Mouse (Mus musculus) heart, embryonic 14.5 days (tissue): ENCODE measurements around the gene Defb9. TPM values are rescaled to one million over a fixed set of nuclear protein-coding genes. Genes with fewer than 3 reads are reported as not detected.
"Not testable (repeated sequence)": the region's sequence is repeated elsewhere in the genome, so short reads cannot be mapped to it uniquely, and the experiment has no call there.

Experiments used
- ATAC-seq: fragments of 200-750 bp; cut with Nextera tagmentation; 2 replicates; pipeline ENCODE4 v1.8.0; 2017; ENCODE audit warnings: low read depth, moderate TSS enrichment; ENCODE audit not compliant: insufficient number of reproducible peaks, insufficient read depth, low FRiP score
- H3K27ac ChIP-seq, 2 experiments: fragments of 200-500 bp in 1 of 2; fragments of 300-500 bp in 1 of 2; sonication (generic) in 1 of 2; replicated peaks in 1 of 2; 2 replicates each; pipeline ENCODE4 v1.5.1; 2012 to 2014; ENCODE audit warnings: low read depth in 2 of 2, low read length in 2 of 2, control low read depth in 1 of 2, mild to moderate bottlenecking in 1 of 2, mixed read lengths in 1 of 2; ENCODE audit not compliant: control insufficient read depth in 1 of 2, insufficient read depth in 1 of 2
- H3K27me3 ChIP-seq: fragments of 300-500 bp; sonication (generic); 2 replicates; pipeline ENCODE4 v1.6.1; 2014; ENCODE audit warnings: mild to moderate bottlenecking, low read length, control low read depth; ENCODE audit not compliant: control insufficient read depth, insufficient read depth
- H3K36me3 ChIP-seq: fragments of 300-500 bp; sonication (generic); 2 replicates; pipeline ENCODE4 v1.6.1; 2014; ENCODE audit warnings: mild to moderate bottlenecking, control low read depth, low read length, mixed read lengths; ENCODE audit not compliant: control insufficient read depth, insufficient read depth
- H3K4me1 ChIP-seq, 2 experiments: fragments of 200-500 bp in 1 of 2; fragments of 300-500 bp in 1 of 2; sonication (generic) in 1 of 2; 2 replicates each; pipeline ENCODE4 v1.6.1; 2012 to 2014; ENCODE audit warnings: low read length in 2 of 2, control low read depth in 1 of 2, mixed read lengths in 1 of 2; ENCODE audit not compliant: control insufficient read depth in 2 of 2, insufficient read depth in 2 of 2
- H3K4me2 ChIP-seq: fragments of 300-500 bp; sonication (generic); 2 replicates; pipeline ENCODE4 v1.6.1; 2014; ENCODE audit warnings: mild to moderate bottlenecking, low read length
- H3K4me3 ChIP-seq, 2 experiments: fragments of 200-500 bp in 1 of 2; fragments of 300-500 bp in 1 of 2; sonication (generic) in 1 of 2; 2 replicates each; pipeline ENCODE4 v1.5.1; 2012 to 2014; ENCODE audit warnings: low read length in 2 of 2, mild to moderate bottlenecking in 2 of 2, control low read depth in 1 of 2, low read depth in 1 of 2, moderate library complexity in 1 of 2; ENCODE audit not compliant: control insufficient read depth in 1 of 2, insufficient read depth in 1 of 2
- H3K9ac ChIP-seq: fragments of 300-500 bp; sonication (generic); 2 replicates; pipeline ENCODE4 v1.6.1; 2014; ENCODE audit warnings: mild to moderate bottlenecking, low read length
- H3K9me3 ChIP-seq: fragments of 300-500 bp; sonication (generic); 2 replicates; pipeline ENCODE4 v1.6.1; 2016; ENCODE audit warnings: low read length, control low read depth; ENCODE audit not compliant: control insufficient read depth
- WGBS: fragments of 180-500 bp; shearing (Covaris S2); extraction: QIAGEN DNeasy Blood & Tissue Kit; methylation state at CpG from one replicate; pipeline ENCODE4 v1.1.7; 2014; 5-methylcytosine and 5-hydroxymethylcytosine counted together
- polyA plus RNA-seq: library from polyadenylated mRNA; unstranded; fragments of >200 nt; fragmentation: Nextera tagmentation; extraction: Ambion mirVana; gene quantifications from 2 replicates; pipeline ENCODE4 v1.2.1, GENCODE M21; 2014

Gene Defb9
- not detected in 2 replicates for polyA plus RNA-seq

DNA sequence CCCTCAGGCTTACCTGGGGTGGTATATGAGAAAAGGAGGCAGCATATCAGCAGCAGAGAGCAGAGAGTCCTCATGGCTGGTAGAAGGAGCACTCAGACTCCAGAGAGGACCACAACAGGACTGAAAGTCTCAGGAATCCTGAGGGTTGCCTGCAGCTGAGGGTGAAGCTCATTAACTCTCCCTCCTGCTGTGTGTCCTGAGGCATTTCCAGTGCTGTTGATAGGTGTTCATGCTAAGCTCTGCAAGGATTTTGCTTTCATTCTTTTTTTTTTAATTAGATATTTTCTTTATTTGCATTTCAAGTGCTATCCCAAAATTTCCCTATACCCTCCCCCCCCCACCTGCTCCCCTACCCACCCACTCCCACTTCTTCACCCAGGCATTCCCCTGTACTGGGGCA lies at the start of gene Defb9:
TSS of gene Defb9 (minus strand) at position 101 of the 400 bp plus-strand sequence.
- not testable (repeated sequence) for H3K4me3 ChIP-seq, H3K9ac ChIP-seq, H3K27me3 ChIP-seq, H3K4me1 ChIP-seq, ATAC-seq, H3K27ac ChIP-seq, H3K36me3 ChIP-seq, H3K9me3 ChIP-seq, H3K4me2 ChIP-seq

DNA sequence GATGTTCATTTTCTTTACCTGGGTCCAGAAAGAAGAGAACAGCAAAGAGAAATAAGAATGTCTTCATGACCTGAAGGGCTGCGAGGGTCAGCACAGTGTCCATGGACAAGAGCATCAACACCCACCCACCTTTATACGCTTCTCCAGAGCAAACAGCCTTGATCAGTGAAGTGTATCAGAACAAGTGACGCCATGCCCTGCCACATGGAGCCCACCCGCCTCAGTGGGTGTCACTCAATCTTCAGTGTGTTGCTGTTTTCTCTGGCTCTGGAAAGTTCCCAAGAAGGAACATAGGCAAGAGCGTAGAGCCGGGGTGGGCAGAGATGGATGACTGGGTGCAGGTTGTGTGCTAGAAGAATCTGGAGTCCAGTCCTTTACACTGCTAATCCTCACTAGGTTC lies 47.4 kb upstream of the Defb9 start, which contains the start of gene Defb15:
TSS of gene Defb15 (minus strand) at position 101 of the 400 bp plus-strand sequence.
- Histone ChIP-seq H3K4me2 (no peak within 1 kb of the TSS), H3K27ac (no peak within 1 kb of the TSS), H3K36me3 (no peaks in the 10 kb centered on the region), H3K9ac (no peak within 1 kb of the TSS), H3K4me3 (no peak within 1 kb of the TSS), H3K4me1 (no peaks in the 10 kb centered on the region), H3K9me3 (no peaks in the 10 kb centered on the region), H3K27me3 (no peaks in the 10 kb centered on the region)
- WGBS, result 85% methylated on average over 6 of the region's 6 CpGs
- no peak for ATAC-seq

GRCm38 (mm10) chr8:21930754-21931153 lies 45.5 kb upstream of the Defb9 start:
- WGBS, result 74% methylated on average over 3 of the region's 3 CpGs
- not testable (repeated sequence) for H3K4me2 ChIP-seq, H3K9ac ChIP-seq, H3K4me3 ChIP-seq, ATAC-seq, H3K4me1 ChIP-seq, H3K27me3 ChIP-seq, H3K9me3 ChIP-seq, H3K27ac ChIP-seq, H3K36me3 ChIP-seq

- no peak overlapping the region for H3K4me3 ChIP-seq
- H3K36me3 ChIP-seq, result no peaks in the 10 kb centered on the region
- no peak overlapping the region for H3K4me2 ChIP-seq
- H3K27ac ChIP-seq, result no peak overlapping the region
- H3K9ac ChIP-seq, result no peak overlapping the region
- H3K4me1 ChIP-seq, result no peaks in the 10 kb centered on the region
- no peak for ATAC-seq
- H3K27me3 ChIP-seq, result no peaks in the 10 kb centered on the region
- no peaks in the 10 kb centered on the region for H3K9me3 ChIP-seq
- WGBS, result 73% methylated on average over 3 of the region's 3 CpGs
Measured at GRCm38 (mm10) chr8:21915625-21916024, 30.4 kb upstream of the Defb9 start.

DNA sequence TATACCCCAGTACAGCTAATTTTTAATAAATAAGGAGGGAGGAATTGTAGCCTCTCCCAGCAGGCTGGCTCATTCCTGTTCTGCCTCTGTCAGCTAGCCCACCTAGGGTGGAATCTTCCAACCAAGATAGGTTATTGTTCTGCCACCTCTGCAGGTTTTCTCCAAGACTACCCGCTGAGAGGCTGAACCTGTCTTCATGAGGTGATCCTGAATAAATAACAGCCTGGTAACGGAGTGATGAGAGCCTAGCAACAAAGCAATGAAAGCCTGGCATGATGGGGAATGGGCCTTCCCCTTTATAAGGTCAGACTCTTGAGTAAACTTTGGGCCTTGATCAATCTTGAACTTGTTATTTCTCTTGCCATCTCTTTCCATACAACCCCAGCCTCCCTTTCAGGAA lies 27.3 kb upstream of the Defb9 start:
- H3K4me2 ChIP-seq, result no peak overlapping the region
- H3K27me3 ChIP-seq, result no peaks in the 10 kb centered on the region
- no peak for ATAC-seq
- no peaks in the 10 kb centered on the region for H3K36me3 ChIP-seq
- H3K9ac ChIP-seq, result no peak overlapping the region
- no peak overlapping the region for H3K4me3 ChIP-seq
- WGBS, result 37% methylated on average over 2 of the region's 2 CpGs
- no peaks in the 10 kb centered on the region for H3K9me3 ChIP-seq
- H3K27ac ChIP-seq, result no peak overlapping the region
- no peaks in the 10 kb centered on the region for H3K4me1 ChIP-seq

DNA sequence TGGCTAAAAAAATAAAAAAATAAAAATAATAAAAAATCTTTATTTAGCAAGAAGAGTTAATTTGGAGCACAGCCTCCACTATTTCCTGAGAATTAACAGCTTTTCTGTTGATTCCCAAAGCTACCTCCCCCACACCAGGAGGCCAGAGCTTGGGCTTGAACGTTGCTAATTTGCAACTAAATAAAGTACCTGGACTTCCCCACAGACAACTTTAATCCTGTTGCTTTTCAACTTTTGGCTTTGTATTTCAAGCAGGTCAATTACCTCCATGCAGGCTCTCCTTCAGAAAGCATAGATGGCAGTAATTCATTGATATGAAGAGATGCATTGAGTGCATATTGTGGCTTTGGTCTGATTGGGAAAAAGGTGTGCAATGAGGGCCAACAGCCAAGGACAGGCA lies 26.7 kb upstream of the Defb9 start:
- no peak overlapping the region for H3K4me3 ChIP-seq
- H3K36me3 ChIP-seq, result no peaks in the 10 kb centered on the region
- no peaks in the 10 kb centered on the region for H3K9me3 ChIP-seq
- no peak overlapping the region for H3K9ac ChIP-seq
- ATAC-seq, result no peak
- 17% methylated on average over 1 of the region's 1 CpGs for WGBS
- no peaks in the 10 kb centered on the region for H3K4me1 ChIP-seq
- no peaks in the 10 kb centered on the region for H3K27me3 ChIP-seq
- no peak overlapping the region for H3K4me2 ChIP-seq
- no peak overlapping the region for H3K27ac ChIP-seq

DNA sequence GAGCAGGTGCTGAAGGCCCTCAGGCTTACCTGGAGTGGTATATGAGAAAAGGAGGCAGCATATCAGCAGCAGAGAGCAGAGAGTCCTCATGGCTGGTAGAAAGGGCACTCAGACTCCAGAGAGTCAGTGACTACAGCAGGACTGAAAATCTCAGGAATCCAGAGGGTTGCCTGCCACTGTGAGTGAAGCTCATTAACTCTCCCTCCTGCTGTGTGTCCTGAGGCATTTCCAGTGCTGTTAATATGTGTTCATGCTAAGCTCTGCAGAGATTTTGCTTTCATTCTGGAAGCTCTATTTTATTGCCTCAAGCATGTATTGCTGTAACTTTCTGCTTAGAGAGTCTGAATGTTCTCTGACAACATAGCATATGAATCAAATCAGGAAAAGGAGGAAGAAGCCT lies 21.1 kb upstream of the Defb9 start, which contains the start of gene Defb11:
TSS of gene Defb11 (minus strand) at position 123 of the 400 bp plus-strand sequence.
- H3K27ac ChIP-seq, H3K4me2 ChIP-seq, H3K4me3 ChIP-seq, H3K36me3 ChIP-seq, H3K4me1 ChIP-seq, H3K27me3 ChIP-seq, H3K9ac ChIP-seq, ATAC-seq, H3K9me3 ChIP-seq: not testable (repeated sequence)

DNA sequence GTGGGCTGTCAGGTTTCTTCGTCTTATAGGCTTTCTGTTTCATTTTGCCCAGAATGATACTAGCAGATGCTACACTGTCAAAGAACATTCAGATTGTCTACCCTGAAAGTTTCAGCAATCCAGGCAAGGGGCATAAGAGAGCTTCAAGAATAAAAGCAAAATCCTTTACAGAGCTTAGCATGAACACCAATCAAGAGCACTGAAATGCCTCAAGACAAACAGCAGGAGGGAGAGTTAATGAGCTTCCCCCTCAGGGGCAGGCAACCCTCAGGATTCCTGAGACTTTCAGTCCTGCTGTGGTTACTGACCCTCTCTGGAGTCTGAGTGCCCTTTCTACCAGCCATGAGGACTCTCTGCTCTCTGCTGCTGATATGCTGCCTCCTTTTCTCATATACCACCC lies 26.6 kb downstream of the Defb9 start, which contains the start of gene Defb10:
TSS of gene Defb10 (plus strand) at position 316 of the 400 bp plus-strand sequence.
- not testable (repeated sequence) for H3K9me3 ChIP-seq, H3K36me3 ChIP-seq, H3K27me3 ChIP-seq, H3K27ac ChIP-seq, H3K4me1 ChIP-seq, H3K9ac ChIP-seq, H3K4me3 ChIP-seq, H3K4me2 ChIP-seq, ATAC-seq
- WGBS, result 34% methylated on average over 1 of the region's 1 CpGs
